Mouse (Mus musculus) activated CD4-positive, CD25-positive, alpha-beta regulatory T cell, adult 4 months (primary cell): ENCODE results near the gene Mrps31. TPM values are rescaled to one million over a fixed set of nuclear protein-coding genes. Genes with fewer than 3 reads are reported as not detected.

ENCODE experiments used
- polyA plus RNA-seq, 2 experiments: library from polyadenylated mRNA; unstranded; fragments of 100-300 nt; shearing (Covaris generic); gene quantifications; one replicate each; pipeline ENCODE4 v1.2.1; 2017

The Mrps31 gene
- polyA plus RNA-seq, 2 experiments from 2014 or later, result 21.4 to 22.8 TPM

Other genes starting within 250 kb of the Mrps31 start
- gene Nek3, start 244.9 kb upstream of the Mrps31 start, polyA plus RNA-seq, result 1 to 10 TPM; 4.6 to 6.1 TPM
- 10 to 100 TPM; 13.3 to 14.9 TPM for gene Ckap2, start 225.5 kb upstream of the Mrps31 start, polyA plus RNA-seq
- gene Vps36, start 218.6 kb upstream of the Mrps31 start, polyA plus RNA-seq, result 10 to 100 TPM; 30.5 to 41.2 TPM
- under 1 TPM in 1 of 2 experiments, not detected in 1; 0.10 TPM for gene Thsd1, start 184.0 kb upstream of the Mrps31 start, polyA plus RNA-seq
- not detected for gene Tpte, start 127.9 kb upstream of the Mrps31 start, polyA plus RNA-seq
- 1 to 10 TPM; 2.9 to 3.8 TPM for gene Slc25a15, start 12.8 kb upstream of the Mrps31 start, polyA plus RNA-seq